Mouse (Mus musculus) adipocyte (in vitro differentiated cells): ENCODE results near the gene Carns1.
A peak's percentile ranks its signal among the peaks of the same experiment; 100 is the strongest.

ENCODE experiments used
- DNase-seq: peaks from one replicate; pipeline ENCODE4 v3.0.0-alpha.2; 2016; ENCODE audit warnings: low spot score

The Carns1 gene

DNA sequence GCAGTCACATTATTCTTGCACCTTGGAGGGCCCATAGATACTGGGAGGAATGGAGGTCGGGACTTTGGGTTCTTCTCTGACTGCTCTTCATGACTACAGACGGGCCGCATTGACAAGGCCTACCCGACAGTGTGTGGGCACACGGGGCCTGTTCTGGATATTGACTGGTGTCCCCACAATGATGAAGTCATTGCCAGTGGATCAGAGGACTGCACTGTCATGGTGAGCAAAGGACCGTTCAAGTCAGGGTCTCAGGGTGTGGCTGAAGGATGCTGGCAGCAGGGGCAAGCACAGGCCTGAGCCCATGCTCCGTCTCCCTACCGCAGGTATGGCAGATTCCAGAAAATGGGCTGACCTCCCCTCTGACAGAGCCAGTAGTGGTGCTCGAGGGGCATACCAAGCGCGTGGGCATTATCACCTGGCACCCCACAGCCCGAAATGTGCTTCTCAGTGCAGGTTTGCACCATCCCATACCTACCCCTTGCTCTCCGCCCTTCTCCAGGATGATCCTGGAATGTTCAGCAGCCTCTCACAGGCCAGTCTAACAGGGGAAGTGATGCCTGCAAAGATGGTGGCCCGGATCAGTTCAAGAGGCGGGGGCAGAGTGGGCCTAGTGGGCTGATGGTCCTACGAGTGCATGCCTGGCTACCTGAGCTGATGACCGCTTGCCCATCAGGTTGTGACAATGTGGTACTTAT, 25.4 kb downstream of the Carns1 start:
- DNase-seq = no peak

DNA sequence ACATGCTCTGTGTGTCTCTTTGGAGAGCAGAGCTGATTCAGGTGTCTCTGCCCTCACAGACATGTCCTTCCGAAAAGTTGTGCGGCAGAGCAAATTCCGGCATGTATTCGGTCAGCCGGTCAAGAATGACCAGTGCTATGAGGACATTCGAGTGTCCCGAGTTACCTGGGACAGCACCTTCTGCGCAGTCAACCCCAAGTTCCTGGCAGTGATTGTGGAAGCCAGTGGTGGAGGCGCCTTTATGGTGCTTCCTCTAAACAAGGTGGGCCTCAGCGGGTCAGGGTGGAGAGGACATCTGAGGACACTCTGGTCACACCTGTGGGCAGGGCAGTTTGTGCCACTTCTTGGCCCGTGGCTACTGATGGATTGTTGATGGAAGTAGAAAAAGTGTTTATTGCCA, 26.0 kb downstream of the Carns1 start:
- no peak for DNase-seq

DNA sequence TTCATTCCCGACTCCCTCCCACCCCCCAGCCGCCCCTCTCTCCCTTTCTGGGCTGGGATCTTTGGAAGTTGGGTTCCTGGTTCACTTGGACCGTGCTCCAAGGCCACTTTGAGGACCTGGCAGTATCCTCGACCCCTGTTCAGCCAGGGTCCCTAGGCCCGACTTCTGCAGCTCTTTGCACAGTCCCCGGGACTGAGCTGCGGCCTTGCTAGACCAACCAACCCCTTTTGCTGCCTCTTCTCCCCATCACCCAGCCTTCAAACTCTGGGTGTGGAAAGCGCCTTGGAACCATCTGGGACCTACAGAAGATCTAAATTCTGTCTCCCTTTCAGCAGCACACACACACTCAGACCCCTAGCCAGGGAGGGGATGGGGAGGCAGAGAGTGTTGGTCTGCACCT, 26.5 kb downstream of the Carns1 start:
- no peak for DNase-seq

DNA sequence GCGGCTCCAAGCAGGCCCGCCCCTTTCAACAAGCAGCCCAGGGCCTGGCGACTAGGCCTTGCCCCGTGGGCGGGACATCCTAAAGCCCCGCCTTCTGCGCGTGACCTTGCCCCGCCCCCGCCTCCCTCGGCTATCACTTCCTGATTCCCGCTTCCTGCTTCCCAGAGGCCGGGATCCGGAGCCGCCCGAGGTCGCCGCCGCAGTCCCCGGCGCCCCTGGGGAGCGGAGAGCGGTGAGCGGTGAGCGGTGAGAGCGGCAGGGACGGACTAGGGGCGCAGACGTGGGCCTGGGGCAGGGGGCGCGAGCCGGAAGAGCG, 26.8 kb downstream of the Carns1 start, which contains the start of gene Coro1b:
Gene Coro1b (plus strand): TSS at position 129 of the 316 bp plus-strand sequence.
- DNase-seq = peak; percentile 97

DNA sequence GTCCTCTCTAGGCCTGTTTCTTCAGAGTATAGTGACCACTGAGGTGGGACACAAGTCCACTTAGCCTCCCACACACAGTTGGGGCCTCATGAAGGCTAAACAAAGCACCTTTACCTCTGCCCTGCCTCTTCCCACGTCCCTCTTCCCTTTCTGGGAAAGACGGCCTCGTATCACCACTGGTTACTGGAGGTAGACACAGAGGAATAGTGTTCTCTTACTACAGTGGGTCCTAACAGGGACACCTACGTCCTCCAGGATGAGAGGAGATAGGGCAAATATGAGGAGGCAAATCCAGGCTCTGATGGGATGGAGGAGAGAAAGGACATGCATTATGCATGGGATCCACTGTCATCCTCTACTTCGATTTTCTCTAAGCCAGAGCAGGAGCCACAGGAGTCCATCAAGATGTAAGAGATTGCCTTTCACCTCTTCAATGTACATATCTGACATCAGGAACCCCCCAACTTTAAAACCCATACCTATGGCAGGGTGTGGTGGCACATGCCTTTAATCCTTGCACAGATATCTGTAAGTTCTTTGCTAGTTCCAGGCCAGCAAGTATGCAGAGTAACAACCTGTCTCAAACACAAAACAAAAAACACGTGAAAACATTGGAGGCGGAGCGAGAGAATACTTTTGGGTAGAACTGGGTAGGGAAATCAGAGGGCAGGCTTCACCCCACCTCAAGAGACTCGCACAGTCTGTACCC, 27.3 kb downstream of the Carns1 start:
- peak; percentile 42 for DNase-seq

DNA sequence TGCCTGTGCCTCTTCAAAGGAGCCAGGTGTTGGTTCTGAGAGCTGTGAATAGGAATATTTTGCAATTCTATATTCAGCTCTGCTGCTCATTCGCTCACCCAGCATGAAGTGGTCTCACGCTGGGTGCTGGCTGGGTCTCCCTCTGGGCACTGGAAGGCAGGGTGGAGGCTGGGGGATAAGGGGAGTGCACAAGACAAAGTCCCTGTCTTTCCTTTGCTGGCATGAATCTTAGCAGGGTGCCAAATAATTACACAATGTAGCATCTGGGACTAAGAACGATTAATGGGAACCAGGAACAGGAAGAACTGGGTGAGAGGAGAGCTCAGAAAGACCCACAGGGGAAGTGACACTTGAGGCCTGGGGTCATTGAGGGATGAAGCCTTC, 28.3 kb downstream of the Carns1 start:
- peak; percentile 90 for DNase-seq

DNA sequence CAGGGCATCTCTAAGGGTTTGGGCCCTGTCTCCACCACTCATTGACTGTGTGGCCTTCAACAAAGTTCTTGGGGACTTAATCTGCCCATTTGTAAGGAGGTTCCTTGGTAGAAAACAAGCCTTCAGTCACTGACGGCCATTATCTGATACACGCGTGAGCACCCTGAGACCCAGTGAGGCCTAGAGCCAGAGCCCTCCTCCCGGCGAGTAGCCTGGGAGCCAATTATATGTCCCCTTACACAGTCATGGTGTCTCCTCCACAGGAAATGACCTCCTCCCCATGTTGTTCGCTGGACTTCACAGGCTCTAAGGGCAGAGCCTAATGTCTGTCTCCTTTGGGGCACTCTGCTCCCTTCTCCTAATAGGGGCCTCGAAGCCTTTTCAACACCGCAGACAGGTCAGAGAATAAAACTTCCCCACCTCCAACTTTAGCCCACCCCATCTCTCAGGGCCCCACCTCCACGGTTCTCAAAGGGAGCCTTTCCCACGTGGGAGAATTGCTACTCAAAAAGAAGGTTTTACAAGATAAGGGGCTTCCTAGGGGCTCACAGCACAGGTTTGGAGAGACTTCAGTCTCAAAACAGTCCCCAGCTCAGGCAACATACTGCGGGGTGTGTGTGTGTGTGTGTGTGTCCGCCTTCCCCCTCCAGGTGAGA, 28.8 kb downstream of the Carns1 start:
- no peak for DNase-seq

DNA sequence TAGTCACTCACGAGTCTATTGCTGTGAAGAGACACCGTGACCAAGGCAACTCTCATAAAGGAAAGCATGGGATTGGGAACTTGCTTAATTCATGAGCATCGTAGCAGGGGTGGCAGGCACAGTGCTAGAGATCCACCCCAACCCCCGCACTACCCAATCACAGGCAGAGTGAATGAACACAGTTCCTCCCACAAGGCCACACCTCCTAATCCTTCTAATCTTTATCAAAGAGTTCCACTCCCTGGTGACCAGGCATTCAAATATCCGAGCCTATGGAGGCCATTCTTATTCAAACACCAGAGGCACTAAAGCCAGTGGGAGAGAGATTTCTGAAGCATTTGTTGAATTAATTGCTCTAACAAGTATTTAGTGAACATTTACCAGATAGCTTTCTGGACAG, 29.3 kb downstream of the Carns1 start:
- DNase-seq = no peak

DNA sequence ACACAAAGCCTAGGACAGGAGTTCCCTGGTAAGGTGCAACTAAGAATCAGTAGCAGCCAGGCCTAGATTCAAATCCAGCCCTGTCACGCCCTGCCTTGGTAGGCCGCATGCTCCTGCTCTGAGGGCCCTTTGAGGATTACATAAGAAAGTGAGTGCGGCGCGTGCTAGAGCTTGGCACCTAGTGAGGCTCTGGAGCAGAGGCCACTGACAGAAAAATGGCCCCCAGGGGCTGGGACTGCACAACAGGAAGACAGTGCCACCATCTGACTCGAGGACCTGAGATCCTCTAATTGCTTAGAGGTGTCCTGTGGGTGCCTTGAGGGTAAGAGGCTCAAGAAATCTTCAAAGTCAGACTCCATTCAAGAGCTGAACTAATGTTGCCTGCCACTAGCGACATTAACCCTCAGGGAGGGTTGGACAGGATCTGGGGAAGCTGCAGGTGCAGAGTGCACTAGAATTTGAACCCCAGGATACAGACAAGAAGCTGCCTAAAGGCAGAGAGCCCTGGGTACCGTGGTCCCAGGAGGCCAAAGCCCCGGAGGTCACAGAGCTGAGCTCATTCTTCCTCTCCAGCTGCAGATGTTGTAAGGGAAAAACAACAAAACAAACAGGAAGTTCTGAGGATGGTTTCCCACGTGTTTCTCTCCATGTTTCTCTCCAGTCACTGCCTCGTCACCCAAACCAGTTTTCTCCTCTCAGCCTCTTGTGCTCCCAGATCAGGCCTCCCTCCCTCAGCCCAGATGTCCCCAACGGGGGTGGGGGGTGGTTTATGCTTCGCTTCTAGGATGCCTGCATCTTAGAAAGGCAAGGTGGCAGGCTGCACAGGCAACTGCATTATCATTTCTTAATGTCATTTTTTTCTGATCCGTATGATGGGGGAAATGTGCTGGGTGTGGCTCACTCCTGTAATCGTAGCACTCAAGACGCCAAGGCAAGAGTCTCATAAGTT, 30.5 kb downstream of the Carns1 start:
- DNase-seq = peak; percentile 81

DNA sequence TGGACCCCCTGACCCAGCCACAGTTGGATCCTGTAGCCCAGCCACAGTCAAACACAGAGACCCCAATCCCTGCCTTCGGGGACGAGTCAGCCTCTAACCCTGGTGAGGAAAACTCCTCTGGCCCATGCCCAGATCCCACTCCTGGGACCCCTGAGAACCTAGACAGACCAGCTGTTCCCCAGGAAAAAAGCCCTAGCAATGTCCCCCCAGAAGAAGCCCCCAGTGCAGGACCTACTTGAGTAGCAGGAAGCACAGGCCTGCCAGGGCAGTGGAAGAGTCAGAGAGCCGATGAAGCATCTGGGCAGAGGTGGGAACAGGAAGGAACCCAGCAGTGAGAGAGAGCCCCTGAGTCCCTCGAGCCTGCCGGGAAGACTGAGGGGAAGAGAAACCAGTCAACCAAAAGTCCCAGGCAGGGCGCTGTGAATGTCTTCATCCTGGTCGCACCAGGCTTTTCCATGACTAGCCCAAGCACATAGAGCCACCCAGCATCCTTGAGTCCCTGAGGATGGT, 31.5 kb downstream of the Carns1 start, which contains the start of gene Cabp4:
Gene Cabp4 (minus strand): TSS at position 275 of the 510 bp plus-strand sequence.
- DNase-seq = no peak

DNA sequence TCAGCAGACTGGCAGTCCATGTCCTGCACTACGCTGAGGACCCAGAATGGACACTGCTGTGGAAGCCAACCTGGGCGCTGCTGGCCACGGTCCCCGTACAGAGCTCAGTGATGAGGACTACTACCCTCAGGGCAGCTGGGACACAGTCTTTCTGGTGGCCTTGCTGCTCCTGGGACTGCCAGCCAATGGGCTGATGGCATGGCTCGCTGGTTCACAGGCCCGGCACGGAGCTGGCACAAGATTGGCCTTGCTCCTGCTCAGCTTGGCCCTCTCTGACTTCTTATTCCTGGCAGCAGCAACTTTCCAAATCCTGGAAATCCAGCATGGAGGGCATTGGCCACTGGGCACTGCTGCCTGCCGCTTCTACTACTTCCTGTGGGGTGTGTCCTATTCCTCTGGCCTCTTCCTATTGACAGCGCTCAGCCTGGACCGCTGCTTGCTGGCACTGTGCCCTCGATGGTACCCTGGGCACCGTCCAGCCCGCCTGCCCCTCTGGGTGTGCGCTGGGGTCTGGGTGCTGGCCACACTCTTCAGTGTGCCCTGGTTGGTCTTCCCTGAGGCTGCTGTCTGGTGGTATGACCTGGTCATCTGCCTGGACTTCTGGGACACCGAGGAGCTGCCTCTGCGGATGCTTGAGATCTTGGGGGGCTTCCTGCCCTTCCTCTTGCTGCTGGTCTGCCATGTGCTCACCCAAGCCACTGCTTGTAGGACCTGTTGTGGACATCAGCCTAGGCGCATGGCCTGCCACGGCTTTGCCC, 32.7 kb downstream of the Carns1 start:
- DNase-seq = peak; percentile 64

DNA sequence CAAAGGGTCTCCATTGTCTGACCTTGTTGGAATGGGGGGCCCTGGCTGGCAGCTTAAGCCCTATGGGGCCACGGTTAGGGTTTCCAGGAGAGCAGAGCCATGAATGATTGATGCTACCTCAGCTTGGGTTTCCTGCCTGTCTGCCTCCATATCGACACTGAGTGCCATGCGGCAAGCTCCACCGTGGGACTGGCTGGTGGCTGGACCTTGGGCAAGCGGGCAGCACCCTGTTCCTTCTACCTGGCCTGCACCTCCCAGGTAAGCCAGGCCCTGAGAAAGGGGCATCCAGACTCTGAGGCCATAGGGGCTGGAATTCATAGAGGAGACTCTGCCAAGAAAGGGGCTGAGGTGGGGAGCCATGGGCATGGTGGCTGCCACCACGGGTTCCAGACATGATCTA, 35.1 kb downstream of the Carns1 start:
- DNase-seq = no peak

DNA sequence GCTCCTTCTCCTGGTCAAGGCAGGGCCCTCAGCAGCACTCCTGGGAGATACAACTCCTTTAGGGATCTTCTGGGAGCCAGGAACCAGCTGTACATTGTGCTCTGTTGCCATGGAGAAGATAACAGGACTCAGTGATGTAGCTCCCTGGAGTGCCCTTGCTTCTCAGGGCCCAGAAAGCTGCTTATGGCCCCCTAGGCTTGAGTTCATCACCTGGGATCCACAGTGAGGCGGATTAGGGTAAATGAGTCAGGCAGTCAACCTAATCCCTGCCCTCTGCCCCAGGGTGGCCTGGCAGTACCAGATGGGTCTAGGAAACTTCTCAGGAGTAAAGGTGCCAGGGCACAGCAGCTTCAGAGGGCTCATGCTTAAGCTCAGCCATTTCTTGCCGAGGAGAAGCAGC, 35.8 kb downstream of the Carns1 start, which contains the start of gene Gpr152:
Gene Gpr152 (plus strand): TSS at position 342 of the 400 bp plus-strand sequence.
- no peak for DNase-seq

DNA sequence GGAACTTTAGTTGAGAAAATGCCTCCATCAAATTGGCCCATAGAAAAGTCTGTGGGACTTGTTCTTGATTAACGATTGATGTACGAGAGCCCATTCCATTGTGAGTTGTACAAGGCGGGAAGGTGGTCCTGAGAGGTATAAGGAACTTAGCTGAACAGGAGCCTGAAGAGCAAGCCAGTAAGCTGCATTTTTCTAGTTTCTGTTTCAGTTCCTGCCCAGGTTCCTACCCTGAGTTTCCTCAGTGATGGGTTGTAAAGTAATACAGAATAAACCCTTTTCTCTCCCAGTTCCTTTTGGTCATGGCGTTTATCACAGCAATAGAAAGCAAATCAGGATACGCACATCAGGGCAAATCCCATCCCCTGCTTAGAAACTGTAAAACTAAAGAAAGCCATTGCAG, 37.4 kb downstream of the Carns1 start:
- no peak for DNase-seq

DNA sequence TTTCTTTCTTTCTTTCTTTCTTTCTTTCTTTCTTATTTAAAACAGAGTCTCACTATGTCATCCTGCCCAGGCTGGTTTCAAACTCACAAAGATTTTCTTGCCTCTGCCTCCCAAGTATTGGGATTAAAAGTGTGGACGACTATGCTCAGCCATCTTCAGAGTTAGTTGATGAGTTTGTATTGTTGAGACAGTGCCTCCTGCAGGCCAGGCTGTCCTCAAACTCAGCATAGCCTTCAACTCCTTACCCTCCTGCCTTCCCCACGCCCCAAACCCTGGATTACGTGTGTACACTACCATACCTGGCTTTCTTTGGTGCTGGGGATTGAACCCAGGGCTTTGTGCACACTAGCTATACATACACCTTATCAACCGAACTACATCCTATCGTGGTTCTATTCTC, 38.8 kb downstream of the Carns1 start:
- no peak for DNase-seq

DNA sequence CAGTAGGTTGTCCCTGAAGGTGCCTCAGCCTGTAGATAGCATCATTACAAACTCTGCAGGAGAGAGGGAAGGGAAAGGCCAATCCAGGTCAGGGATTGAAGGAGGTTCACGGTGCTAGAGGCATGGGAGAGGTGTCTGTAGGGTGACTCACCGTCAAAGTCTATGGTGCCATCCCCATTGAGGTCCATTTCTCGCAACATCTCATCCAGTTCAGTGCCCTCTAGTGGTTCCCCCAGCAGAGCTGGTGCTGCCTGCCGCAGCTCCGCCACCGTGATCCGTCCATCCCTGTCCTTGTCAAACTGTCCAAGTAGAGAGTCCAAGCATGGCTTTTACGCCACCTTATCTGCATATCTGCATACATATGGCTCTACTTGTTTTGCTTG, 39.3 kb downstream of the Carns1 start:
- DNase-seq = peak; percentile 60

DNA sequence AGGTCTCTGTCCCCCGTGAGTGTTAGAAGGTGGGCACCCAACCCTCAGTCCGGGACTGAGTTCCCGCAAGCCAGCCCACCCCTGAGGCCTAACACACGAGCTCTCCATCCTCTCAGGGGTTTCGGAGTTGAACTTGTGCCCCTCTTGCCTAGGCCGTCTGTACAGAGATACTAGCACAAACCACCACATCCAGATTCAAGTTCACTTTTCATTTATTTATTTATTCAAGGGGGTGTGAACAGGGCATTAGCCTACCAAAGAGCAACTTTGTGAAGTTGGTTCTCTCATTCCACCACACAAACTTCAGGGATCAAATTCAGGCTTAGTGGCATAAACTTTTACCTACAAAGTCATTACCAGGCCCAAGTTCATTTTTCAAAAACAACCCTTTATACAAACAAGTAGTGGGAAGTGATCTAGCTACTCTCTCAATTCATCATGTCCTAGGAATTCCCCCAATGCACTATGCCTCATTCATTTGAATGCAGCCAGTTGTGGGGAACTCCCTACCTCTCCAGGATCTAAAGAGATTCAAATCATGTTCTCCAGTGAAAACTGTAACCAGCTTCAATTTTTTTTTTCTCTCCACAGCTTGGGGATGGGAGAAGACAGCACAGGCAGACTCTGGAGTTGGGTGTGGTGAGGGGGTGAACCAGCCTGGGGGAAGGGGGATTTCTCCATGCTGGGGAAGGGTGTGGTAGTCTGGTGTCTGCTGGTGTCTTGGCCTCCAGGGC, 39.9 kb downstream of the Carns1 start:
- peak; percentile 74 for DNase-seq

DNA sequence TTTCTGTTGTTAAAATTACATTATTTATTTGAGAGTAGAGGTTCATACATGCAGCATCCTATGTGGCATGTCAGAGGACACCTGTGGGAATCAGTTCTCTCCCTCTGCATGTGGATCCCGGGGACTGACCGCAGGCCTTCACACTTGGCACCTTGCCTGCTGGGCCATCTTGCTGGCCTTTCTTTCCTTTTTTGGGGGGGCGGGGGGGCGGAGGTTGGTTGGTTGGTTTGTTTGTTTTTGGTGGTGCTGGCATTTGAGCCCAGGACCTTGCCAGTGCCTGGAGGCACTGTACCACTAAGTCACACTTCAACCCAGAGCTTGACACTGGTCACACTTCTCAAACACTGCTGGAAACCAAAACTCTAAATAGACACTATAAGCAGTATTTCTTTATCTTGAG, 40.9 kb downstream of the Carns1 start:
- peak; percentile 57 for DNase-seq

DNA sequence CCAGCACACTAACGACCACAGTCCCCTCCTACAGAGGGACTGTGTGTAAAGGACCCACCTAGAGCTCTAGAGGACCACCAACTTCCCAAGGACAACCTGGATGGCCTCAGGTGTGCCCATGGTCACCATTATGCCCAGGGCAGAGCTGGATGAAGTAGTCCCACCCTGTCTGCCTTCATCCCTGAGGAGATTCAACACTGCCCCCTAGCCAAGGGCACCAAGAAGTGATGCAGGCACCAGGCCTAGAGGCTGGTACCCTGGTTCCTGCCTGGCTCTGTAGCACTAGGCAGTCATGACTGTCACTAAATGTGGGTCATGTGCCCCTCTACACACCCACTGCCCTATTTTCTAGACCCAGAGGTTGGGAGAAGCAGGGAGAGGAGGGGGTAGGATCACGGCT, 43.5 kb downstream of the Carns1 start:
- DNase-seq = no peak

DNA sequence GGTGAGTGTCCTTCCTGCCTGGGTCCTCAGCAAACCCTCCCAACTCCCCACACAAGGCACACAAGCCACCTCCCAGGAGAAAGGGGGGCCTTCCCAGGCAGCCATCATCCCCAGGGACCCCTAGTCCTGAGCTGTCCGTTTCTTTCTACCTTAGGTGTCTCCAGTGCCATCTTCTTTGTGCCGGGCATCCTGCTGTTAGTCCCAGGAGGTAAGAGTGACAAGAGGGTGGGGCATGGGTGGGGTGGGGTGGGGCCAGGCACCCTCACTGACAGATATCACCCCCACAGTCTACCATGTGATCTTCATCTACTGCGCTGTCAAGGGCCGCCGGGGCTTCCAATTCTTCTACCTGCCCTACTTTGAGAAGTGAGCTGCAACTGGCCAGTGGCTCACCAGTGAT, 44.2 kb downstream of the Carns1 start:
- no peak for DNase-seq
